Mouse (Mus musculus) ES-E14 (cell line): ENCODE results near the gene Art4. TPM values are rescaled to one million over a fixed set of nuclear protein-coding genes. Genes with fewer than 3 reads are reported as not detected.

Experiments
- DNase-seq: peaks from one replicate; pipeline ENCODE4 v3.0.0-alpha.2; 2013; ENCODE audit warnings: low read depth, low spot score
- H3K27ac ChIP-seq: 2 replicates; pipeline ENCODE4 v1.5.1; 2012; ENCODE audit warnings: low read depth, mild to moderate bottlenecking, low read length, moderate library complexity, mixed read lengths; ENCODE audit not compliant: poor library complexity, insufficient read depth, severe bottlenecking
- H3K36me3 ChIP-seq: 2 replicates; pipeline ENCODE4 v1.6.1; 2012; ENCODE audit warnings: mild to moderate bottlenecking, low read length, moderate library complexity, mixed read lengths; ENCODE audit not compliant: control insufficient read depth, poor library complexity, insufficient read depth, severe bottlenecking
- H3K4me1 ChIP-seq, 2 experiments: fragments of 150-350 bp in 1 of 2; sonication (generic) in 1 of 2; 2 replicates each; pipeline ENCODE4 v1.6.1; 2012; ENCODE audit warnings: low read length in 2 of 2, mild to moderate bottlenecking in 1 of 2, mixed read lengths in 1 of 2; ENCODE audit not compliant: control insufficient read depth in 2 of 2, insufficient read depth in 2 of 2, poor library complexity in 1 of 2
- H3K4me3 ChIP-seq, 2 experiments: fragments of 150-350 bp in 1 of 2; sonication (generic) in 1 of 2; 2 replicates each; pipeline ENCODE4 v1.5.1; 2012; ENCODE audit warnings: low read length in 2 of 2, low read depth in 1 of 2, mild to moderate bottlenecking in 1 of 2, mixed read lengths in 1 of 2; ENCODE audit not compliant: insufficient read depth in 1 of 2, poor library complexity in 1 of 2, severe bottlenecking in 1 of 2
- H3K9ac ChIP-seq: 2 replicates; pipeline ENCODE4 v1.6.1; 2012; ENCODE audit warnings: low read depth, mild to moderate bottlenecking, low read length, mixed read lengths; ENCODE audit not compliant: poor library complexity, insufficient read depth, severe bottlenecking
- H3K9me3 ChIP-seq: fragments of 150-350 bp; sonication (generic); 2 replicates; pipeline ENCODE4 v1.6.1; 2012; ENCODE audit warnings: low read depth, mild to moderate bottlenecking, low read length; ENCODE audit not compliant: control insufficient read depth, insufficient read depth
- CHD2 ChIP-seq: IDR thresholded peaks from 2 replicates; pipeline ENCODE4 v1.6.1; 2014; ENCODE audit warnings: mild to moderate bottlenecking, low read depth, low read length, inconsistent platforms
- HCFC1 ChIP-seq: IDR thresholded peaks from 2 replicates; pipeline ENCODE4 v1.6.1; 2012; ENCODE audit warnings: low read length, inconsistent platforms, borderline replicate concordance; ENCODE audit not compliant: insufficient read depth
- MAFK ChIP-seq: IDR thresholded peaks from 2 replicates; pipeline ENCODE4 v1.6.1; 2014; ENCODE audit warnings: mild to moderate bottlenecking, low read depth, low read length, inconsistent platforms; ENCODE audit not compliant: insufficient read depth
- ZC3H11A ChIP-seq: IDR thresholded peaks from 2 replicates; pipeline ENCODE4 v1.6.1; 2012; ENCODE audit warnings: low read depth, mild to moderate bottlenecking, inconsistent platforms, low read length, borderline replicate concordance
- ZNF384 ChIP-seq: IDR thresholded peaks from 2 replicates; pipeline ENCODE4 v1.6.1; 2012; ENCODE audit warnings: low read depth, low read length, inconsistent platforms
- in situ Hi-C, 2 experiments: fragments of 600-800 bp; cut with MboI; formaldehyde crosslinking; loops; one replicate each; pipeline ENCODE4 v1.15.1; 2025; ENCODE audit warnings: low sequenced_read_pairs in 2 of 2, inconsistent platforms in 1 of 2; ENCODE audit not compliant: unreplicated experiment in 2 of 2
- total RNA-seq: library from RNA; depleted of rRNA; stranded (reverse); fragments of 300-350 nt; gene quantifications from 2 replicates; pipeline ENCODE4 v1.2.3, GENCODE M21; 2012; rRNA removed

The Art4 gene
- total RNA-seq = 0.32 TPM in 1 of 2 replicates, not detected in the other

- H3K9me3 ChIP-seq = no peaks in the 10 kb centered on the region
- H3K9ac ChIP-seq = no peak within 1 kb of the TSS
- H3K4me1 ChIP-seq = no peaks in the 10 kb centered on the region; a peak in 1 of 4 replicates
- in situ Hi-C loops = no loop called here
- no peak for DNase-seq
- no peaks in the 10 kb centered on the region for H3K36me3 ChIP-seq
- H3K27ac ChIP-seq = no peak within 1 kb of the TSS
- no peak for TF ChIP-seq HCFC1
- TF ChIP-seq CHD2 = no peak
- no peak for TF ChIP-seq MAFK
- TF ChIP-seq ZC3H11A = no peak
- no peak for TF ChIP-seq ZNF384
- H3K4me3 ChIP-seq = peak within 1 kb of the TSS in 1 of 2 experiments; percentile 15; a peak in 2 of 4 replicates
Measured at GRCm38 (mm10) chr6:136857186-136857872, at the start of gene Art4. Gene Art4, minus strand, starts transcription at chr6:136857733.

GRCm38 (mm10) chr6:136906937-136907293 lies 49.4 kb upstream of the Art4 start:
- Histone ChIP-seq H3K9me3 (no peaks in the 10 kb centered on the region), H3K9ac (no peak overlapping the region), H3K4me1 (peaks cover 1 to 6% of the 10 kb centered on the region in 2 experiments; a peak in 2 of 4 replicates), H3K4me3 (no peak overlapping the region; a peak in 1 of 4 replicates), H3K27ac (no peak overlapping the region), H3K36me3 (no peaks in the 10 kb centered on the region)
- TF ChIP-seq CHD2 = no peak
- no peak for TF ChIP-seq MAFK
- TF ChIP-seq ZC3H11A = no peak
- no peak for TF ChIP-seq HCFC1
- no peak for TF ChIP-seq ZNF384
- in situ Hi-C loops = no loop called here
- DNase-seq = no peak

GRCm38 (mm10) chr6:136906283-136906936 lies 48.9 kb upstream of the Art4 start:
- H3K4me3 ChIP-seq = no peak overlapping the region; a peak in 1 of 4 replicates
- H3K9me3 ChIP-seq = no peaks in the 10 kb centered on the region
- no peak overlapping the region for H3K27ac ChIP-seq
- H3K4me1 ChIP-seq = peaks cover 1 to 6% of the 10 kb centered on the region in 2 experiments; a peak in 2 of 4 replicates
- TF ChIP-seq HCFC1 = no peak
- no peak for TF ChIP-seq ZC3H11A
- TF ChIP-seq CHD2 = no peak
- no peak for TF ChIP-seq ZNF384
- no peak for TF ChIP-seq MAFK
- no peaks in the 10 kb centered on the region for H3K36me3 ChIP-seq
- no peak for DNase-seq
- in situ Hi-C loops = no loop called here
- H3K9ac ChIP-seq = no peak overlapping the region

DNA sequence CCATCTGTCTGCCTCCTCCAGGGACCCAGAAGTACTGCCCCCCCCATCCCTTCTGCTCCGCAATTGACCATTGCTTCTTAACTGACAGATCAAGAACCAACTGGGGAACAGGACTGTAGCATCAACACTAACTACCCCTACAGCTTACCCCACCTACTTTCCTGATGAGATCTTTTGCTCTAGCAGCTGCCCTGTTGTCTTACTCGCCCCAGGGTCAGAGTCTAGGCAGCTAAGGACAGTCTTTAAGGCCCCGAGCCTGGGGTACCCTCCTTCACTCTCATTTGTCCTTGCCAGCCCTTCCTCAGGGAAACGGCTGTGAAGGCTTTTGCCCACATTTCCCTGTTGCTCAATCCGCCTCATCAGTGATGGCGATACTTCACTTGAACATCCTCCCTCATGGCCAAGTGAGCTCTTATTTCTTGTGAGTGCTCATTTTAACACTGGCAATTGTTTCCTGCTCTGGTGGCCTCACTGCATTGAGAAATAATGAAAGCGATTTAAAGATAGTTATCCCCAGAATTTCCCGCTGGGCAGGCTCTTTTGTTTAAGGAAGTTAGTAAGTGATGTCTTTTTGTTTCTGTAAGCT lies 46.4 kb upstream of the Art4 start:
- in situ Hi-C loops = no loop called here
- no peak overlapping the region for H3K4me3 ChIP-seq
- no peak for TF ChIP-seq ZNF384
- no peak overlapping the region for H3K27ac ChIP-seq
- H3K9me3 ChIP-seq = no peaks in the 10 kb centered on the region
- H3K36me3 ChIP-seq = no peaks in the 10 kb centered on the region
- no peak overlapping the region for H3K9ac ChIP-seq
- H3K4me1 ChIP-seq = peaks cover 1 to 6% of the 10 kb centered on the region in 2 experiments; a peak in 2 of 4 replicates
- no peak for DNase-seq
